Mouse (Mus musculus) heart, embryonic 16.5 days (tissue): ENCODE results near the gene Stim2. TPM values are rescaled to one million over a fixed set of nuclear protein-coding genes. Genes with fewer than 3 reads are reported as not detected.

ENCODE experiments used
- ATAC-seq: fragments of 200-750 bp; cut with Nextera tagmentation; replicated peaks from 2 replicates; pipeline ENCODE4 v1.8.0; 2017; ENCODE audit warnings: moderate number of reproducible peaks; ENCODE audit not compliant: insufficient read depth, low FRiP score; ENCODE audit errors: extremely low read depth
- H3K27ac ChIP-seq: fragments of 300-500 bp; sonication (generic); 2 replicates; pipeline ENCODE4 v1.5.1; 2014; ENCODE audit warnings: mild to moderate bottlenecking, low read length, control low read depth, moderate library complexity
- H3K27me3 ChIP-seq: fragments of 300-500 bp; sonication (generic); 2 replicates; pipeline ENCODE4 v1.6.1; 2014; ENCODE audit warnings: low read length, mixed read lengths; ENCODE audit not compliant: control insufficient read depth, insufficient read depth
- H3K36me3 ChIP-seq: fragments of 300-500 bp; sonication (generic); 2 replicates; pipeline ENCODE4 v1.6.1; 2014; ENCODE audit not compliant: control insufficient read depth, insufficient read depth
- H3K4me1 ChIP-seq: fragments of 300-500 bp; sonication (generic); 2 replicates; pipeline ENCODE4 v1.6.1; 2014; ENCODE audit warnings: low read length, mixed read lengths; ENCODE audit not compliant: control insufficient read depth, insufficient read depth
- H3K4me2 ChIP-seq: fragments of 300-500 bp; sonication (generic); 2 replicates; pipeline ENCODE4 v1.6.1; 2014; ENCODE audit warnings: low read depth, mild to moderate bottlenecking, control low read depth, low read length
- H3K4me3 ChIP-seq: fragments of 300-500 bp; sonication (generic); 2 replicates; pipeline ENCODE4 v1.5.1; 2014; ENCODE audit warnings: mild to moderate bottlenecking, control low read depth, low read length
- H3K9ac ChIP-seq: fragments of 300-500 bp; sonication (generic); 2 replicates; pipeline ENCODE4 v1.6.1; 2014; ENCODE audit warnings: low read length, control low read depth
- H3K9me3 ChIP-seq: fragments of 300-500 bp; sonication (generic); replicated peaks from 2 replicates; pipeline ENCODE4 v1.6.1; 2016; ENCODE audit warnings: low read length; ENCODE audit not compliant: control insufficient read depth
- WGBS: fragments of 180-500 bp; shearing (Covaris S2); extraction: QIAGEN DNeasy Blood & Tissue Kit; methylation state at CpG from one replicate; pipeline ENCODE4 v1.1.7; 2014; 5-methylcytosine and 5-hydroxymethylcytosine counted together
- polyA plus RNA-seq: library from polyadenylated mRNA; unstranded; fragments of >200 nt; fragmentation: Nextera tagmentation; extraction: Ambion mirVana; gene quantifications from 2 replicates; pipeline ENCODE4 v1.2.1, GENCODE M21; 2015

The Stim2 gene
- polyA plus RNA-seq, 1 experiment from 2014 or later, result 7.8 TPM

- no peak overlapping the region for H3K9ac ChIP-seq
- no peaks in the 10 kb centered on the region for H3K27me3 ChIP-seq
- no peaks in the 10 kb centered on the region for H3K9me3 ChIP-seq
- H3K4me3 ChIP-seq, result no peak overlapping the region
- H3K36me3 ChIP-seq, result no peaks in the 10 kb centered on the region
- peaks cover 9% of the 10 kb centered on the region; the same call in 1 of the 2 replicates for H3K4me1 ChIP-seq
- no peak for ATAC-seq
- H3K4me2 ChIP-seq, result no peak overlapping the region
- H3K27ac ChIP-seq, result no peak overlapping the region
- WGBS, result 86% methylated on average over 2 of the region's 2 CpGs
These were observed 20.6 kb downstream of the Stim2 start for GRCm38 (mm10) chr5:54018856-54019255.

- Histone ChIP-seq H3K4me1 (peaks cover 8% of the 10 kb centered on the region; the same call in 1 of the 2 replicates), H3K27ac (no peak overlapping the region; the same call in 1 of the 2 replicates), H3K4me2 (no peak overlapping the region), H3K9ac (no peak overlapping the region; the same call in 1 of the 2 replicates), H3K4me3 (no peak overlapping the region), H3K36me3 (no peaks in the 10 kb centered on the region), H3K27me3 (no peaks in the 10 kb centered on the region), H3K9me3 (no peaks in the 10 kb centered on the region)
- 53% methylated on average over 4 of the region's 4 CpGs for WGBS
- ATAC-seq, result no peak
These were observed 21.2 kb downstream of the Stim2 start for GRCm38 (mm10) chr5:54019546-54019945.

GRCm38 (mm10) chr5:54024610-54025009 lies 26.3 kb downstream of the Stim2 start:
- no peaks in the 10 kb centered on the region for H3K9me3 ChIP-seq
- H3K9ac ChIP-seq, result no peak overlapping the region
- no peak for ATAC-seq
- H3K4me1 ChIP-seq, result peaks cover 6% of the 10 kb centered on the region; the same call in 1 of the 2 replicates
- no peak overlapping the region for H3K27ac ChIP-seq
- H3K36me3 ChIP-seq, result peaks cover 3% of the 10 kb centered on the region; the same call in 1 of the 2 replicates
- H3K4me2 ChIP-seq, result no peak overlapping the region
- 56% methylated on average over 3 of the region's 3 CpGs for WGBS
- no peaks in the 10 kb centered on the region for H3K27me3 ChIP-seq
- H3K4me3 ChIP-seq, result no peak overlapping the region

GRCm38 (mm10) chr5:54025630-54026029 lies 27.3 kb downstream of the Stim2 start:
- Histone ChIP-seq H3K27ac (no peak overlapping the region), H3K9ac (no peak overlapping the region), H3K27me3 (no peaks in the 10 kb centered on the region), H3K36me3 (peaks cover 3% of the 10 kb centered on the region; the same call in 1 of the 2 replicates), H3K4me1 (peaks cover 3% of the 10 kb centered on the region; the same call in 1 of the 2 replicates), H3K4me3 (no peak overlapping the region), H3K4me2 (no peak overlapping the region), H3K9me3 (no peaks in the 10 kb centered on the region)
- WGBS, result 78% methylated on average over 2 of the region's 2 CpGs
- no peak for ATAC-seq

GRCm38 (mm10) chr5:54033217-54033616 lies 34.9 kb downstream of the Stim2 start:
- H3K27me3 ChIP-seq, result no peaks in the 10 kb centered on the region
- no peak for ATAC-seq
- H3K9me3 ChIP-seq, result no peaks in the 10 kb centered on the region
- peaks cover 4% of the 10 kb centered on the region for H3K4me1 ChIP-seq
- WGBS, result 91% methylated on average over 5 of the region's 5 CpGs
- peaks cover 3% of the 10 kb centered on the region; the same call in 1 of the 2 replicates for H3K36me3 ChIP-seq
- no peak overlapping the region for H3K4me2 ChIP-seq
- no peak overlapping the region for H3K27ac ChIP-seq
- no peak overlapping the region for H3K9ac ChIP-seq
- H3K4me3 ChIP-seq, result no peak overlapping the region

GRCm38 (mm10) chr5:54034680-54035079 lies 36.4 kb downstream of the Stim2 start:
- Histone ChIP-seq H3K4me1 (peaks cover 5% of the 10 kb centered on the region), H3K9me3 (no peaks in the 10 kb centered on the region), H3K36me3 (no peaks in the 10 kb centered on the region), H3K4me2 (no peak overlapping the region), H3K27me3 (no peaks in the 10 kb centered on the region), H3K4me3 (no peak overlapping the region), H3K9ac (no peak overlapping the region), H3K27ac (no peak overlapping the region)
- 39% methylated on average over 1 of the region's 1 CpGs for WGBS
- no peak for ATAC-seq

GRCm38 (mm10) chr5:54038615-54039014 lies 40.3 kb downstream of the Stim2 start:
- Histone ChIP-seq H3K4me2 (no peak overlapping the region), H3K4me3 (no peak overlapping the region), H3K27ac (no peak overlapping the region), H3K36me3 (no peaks in the 10 kb centered on the region), H3K9me3 (no peaks in the 10 kb centered on the region), H3K4me1 (peaks cover 16% of the 10 kb centered on the region), H3K27me3 (no peaks in the 10 kb centered on the region), H3K9ac (no peak overlapping the region)
- WGBS, result 69% methylated on average over 4 of the region's 4 CpGs
- ATAC-seq, result no peak

- WGBS, result 72% methylated on average over 8 of the region's 8 CpGs
- Histone ChIP-seq H3K4me1 (peaks cover 23% of the 10 kb centered on the region), H3K9me3 (no peaks in the 10 kb centered on the region), H3K9ac (no peak overlapping the region), H3K4me2 (no peak overlapping the region), H3K27me3 (no peaks in the 10 kb centered on the region), H3K27ac (no peak overlapping the region), H3K4me3 (no peak overlapping the region), H3K36me3 (no peaks in the 10 kb centered on the region)
- ATAC-seq, result no peak
These were observed 42.2 kb downstream of the Stim2 start for GRCm38 (mm10) chr5:54040527-54040926.

GRCm38 (mm10) chr5:54042013-54042412 lies 43.7 kb downstream of the Stim2 start:
- Histone ChIP-seq H3K4me2 (no peak overlapping the region), H3K27ac (no peak overlapping the region), H3K4me1 (peaks cover 27% of the 10 kb centered on the region), H3K27me3 (no peaks in the 10 kb centered on the region), H3K4me3 (no peak overlapping the region), H3K36me3 (no peaks in the 10 kb centered on the region), H3K9me3 (no peaks in the 10 kb centered on the region), H3K9ac (no peak overlapping the region)
- WGBS, result 92% methylated on average over 7 of the region's 7 CpGs
- no peak for ATAC-seq
